Mouse (Mus musculus): ENCODE measurements around the gene Synj2.

DNA sequence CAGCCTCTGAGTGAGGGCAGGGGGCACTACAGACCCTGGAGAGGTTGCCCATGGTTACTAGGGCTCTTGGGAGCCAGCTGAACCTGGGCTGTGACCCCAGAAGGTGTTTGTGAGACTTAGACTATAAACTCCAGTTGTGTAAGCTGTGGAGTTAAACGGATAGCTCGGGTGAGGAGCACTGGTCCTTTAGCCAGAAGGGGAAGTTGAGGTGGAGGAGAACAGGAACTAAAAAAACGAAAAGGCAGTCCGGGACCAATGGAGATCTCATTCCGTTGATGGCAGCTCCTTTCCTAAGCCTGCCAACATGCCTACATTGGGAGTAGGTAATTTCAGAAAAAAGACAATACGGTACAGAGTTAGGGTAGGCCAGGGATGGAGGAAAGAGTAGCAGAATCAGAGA lies 60.3 kb downstream of the Synj2 start:
- TF ChIP-seq CTCF (conservative IDR thresholded peaks at IDR 0.05; ENCODE audit: insufficient read depth, insufficient read length, low read depth, low read length) (no peak), POLR2A (IDR thresholded peaks at IDR 0.05; ENCODE audit: low read depth, low read length) (no peak)

Data from kidney, adult 2 months (tissue).